Mouse (Mus musculus) liver, embryonic 15.5 days (tissue): ENCODE results near the gene Fbn1. TPM values are rescaled to one million over a fixed set of nuclear protein-coding genes. Genes with fewer than 3 reads are reported as not detected.

Source experiments
- ATAC-seq: fragments of 200-750 bp; cut with Nextera tagmentation; 2 replicates; pipeline ENCODE4 v1.8.0; 2017; ENCODE audit warnings: moderate number of reproducible peaks, mild to moderate bottlenecking, moderate library complexity; ENCODE audit not compliant: insufficient read depth
- H3K27ac ChIP-seq: fragments of 300-500 bp; sonication (generic); replicated peaks from 2 replicates; pipeline ENCODE4 v1.5.1; 2015; ENCODE audit warnings: mild to moderate bottlenecking, inconsistent platforms
- H3K27me3 ChIP-seq: fragments of 300-500 bp; sonication (generic); 2 replicates; pipeline ENCODE4 v1.6.1; 2015; ENCODE audit warnings: mild to moderate bottlenecking, inconsistent platforms
- H3K36me3 ChIP-seq: fragments of 300-500 bp; sonication (generic); replicated peaks from 2 replicates; pipeline ENCODE4 v1.6.1; 2015; ENCODE audit warnings: moderate library complexity, mild to moderate bottlenecking, inconsistent platforms
- H3K4me1 ChIP-seq: fragments of 300-500 bp; sonication (generic); replicated peaks from 2 replicates; pipeline ENCODE4 v1.6.1; 2015; ENCODE audit warnings: inconsistent platforms
- H3K4me2 ChIP-seq: fragments of 300-500 bp; sonication (generic); 2 replicates; pipeline ENCODE4 v1.6.1; 2015; ENCODE audit warnings: moderate library complexity, mild to moderate bottlenecking, inconsistent platforms
- H3K4me3 ChIP-seq: fragments of 300-500 bp; sonication (generic); replicated peaks from 2 replicates; pipeline ENCODE4 v1.5.1; 2015; ENCODE audit warnings: mild to moderate bottlenecking, inconsistent platforms
- H3K9ac ChIP-seq: fragments of 300-500 bp; sonication (generic); 2 replicates; pipeline ENCODE4 v1.6.1; 2015; ENCODE audit warnings: moderate library complexity, mild to moderate bottlenecking, inconsistent platforms
- H3K9me3 ChIP-seq: fragments of 300-500 bp; sonication (generic); replicated peaks from 2 replicates; pipeline ENCODE4 v1.6.1; 2016; ENCODE audit warnings: inconsistent platforms
- WGBS: fragments of 180-500 bp; shearing (Covaris S2); methylation state at CpG from one replicate; pipeline ENCODE4 v1.1.7; 2015; ENCODE audit warnings: mixed read lengths; ENCODE audit not compliant: insufficient replicate concordance; 5-methylcytosine and 5-hydroxymethylcytosine counted together
- polyA plus RNA-seq: library from polyadenylated mRNA; unstranded; fragments of >200 nt; fragmentation: Nextera tagmentation; extraction: Ambion mirVana; gene quantifications from 2 replicates; pipeline ENCODE4 v1.2.1, GENCODE M21; 2015

Gene Fbn1
- polyA plus RNA-seq, 1 experiment from 2014 or later, result 1.1 TPM

- WGBS, result 62% methylated on average over 7 of the region's 7 CpGs
- no peak for ATAC-seq
- H3K27me3 ChIP-seq, result no peaks in the 10 kb centered on the region
Observed at GRCm38 (mm10) chr2:125325125-125325855, 182.5 kb downstream of the Fbn1 start.

DNA sequence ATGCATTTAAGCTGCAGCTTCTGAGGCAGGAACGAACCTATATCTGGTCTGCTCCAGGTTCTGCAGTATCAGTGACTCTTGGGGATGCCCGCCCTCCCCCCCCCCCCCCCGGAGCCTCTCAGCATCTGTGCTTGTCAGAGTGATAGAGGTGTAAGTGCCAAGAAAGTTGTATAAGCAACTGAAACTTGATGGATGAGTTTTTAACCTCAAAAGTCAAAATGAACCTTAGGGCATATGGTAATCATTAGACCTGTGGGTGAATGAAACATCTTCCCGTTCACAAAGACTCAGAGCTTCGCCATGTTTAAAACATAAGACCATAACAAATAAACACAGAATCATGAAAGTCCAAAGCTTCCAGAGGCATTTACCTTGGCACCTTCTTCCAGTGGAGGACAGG is 183.3 kb downstream of the Fbn1 start:
- no peak for ATAC-seq
- H3K4me2 ChIP-seq, result no peak overlapping the region
- no peak overlapping the region for H3K9ac ChIP-seq
- H3K36me3 ChIP-seq, result no peaks in the 10 kb centered on the region
- no peaks in the 10 kb centered on the region for H3K4me1 ChIP-seq
- H3K27ac ChIP-seq, result no peak overlapping the region
- no peaks in the 10 kb centered on the region for H3K9me3 ChIP-seq
- 67% methylated on average over 5 of the region's 5 CpGs for WGBS
- no peak overlapping the region for H3K4me3 ChIP-seq
- no peaks in the 10 kb centered on the region for H3K27me3 ChIP-seq

More at GRCm38 (mm10) chr2:125325125-125325855, 182.5 kb downstream of the Fbn1 start:
- Histone ChIP-seq H3K4me1 (no peaks in the 10 kb centered on the region), H3K27ac (no peak overlapping the region), H3K9me3 (no peaks in the 10 kb centered on the region), H3K36me3 (no peaks in the 10 kb centered on the region), H3K9ac (no peak overlapping the region), H3K4me3 (no peak overlapping the region), H3K4me2 (no peak overlapping the region)

DNA sequence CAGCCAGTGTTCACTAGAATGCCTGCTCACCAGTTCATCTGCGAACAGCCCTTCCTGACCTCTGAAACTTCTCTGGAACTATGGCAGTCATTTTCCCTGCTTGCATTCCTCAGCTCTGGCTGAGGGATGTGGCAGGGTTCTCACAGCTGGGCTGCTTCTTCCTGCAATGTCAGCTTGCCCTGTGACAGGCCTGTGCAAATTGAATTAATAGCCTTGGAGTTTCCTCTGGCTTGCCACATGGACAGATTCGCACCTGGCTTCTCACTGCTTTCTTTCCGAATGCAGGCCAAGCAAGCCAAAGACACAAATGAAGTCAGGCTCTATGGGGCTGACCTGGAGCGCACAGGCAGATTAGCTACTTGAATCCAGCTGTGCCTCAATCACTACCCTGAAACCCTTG is 184.4 kb downstream of the Fbn1 start:
- Histone ChIP-seq H3K9ac (no peak overlapping the region), H3K9me3 (no peaks in the 10 kb centered on the region), H3K4me1 (no peaks in the 10 kb centered on the region), H3K27me3 (no peaks in the 10 kb centered on the region), H3K4me2 (no peak overlapping the region), H3K4me3 (no peak overlapping the region), H3K36me3 (no peaks in the 10 kb centered on the region), H3K27ac (no peak overlapping the region)
- 58% methylated on average over 4 of the region's 4 CpGs for WGBS
- no peak for ATAC-seq

- Histone ChIP-seq H3K9ac (no peak overlapping the region), H3K4me3 (no peak overlapping the region), H3K4me2 (no peak overlapping the region), H3K27me3 (no peaks in the 10 kb centered on the region), H3K9me3 (no peaks in the 10 kb centered on the region), H3K27ac (no peak overlapping the region), H3K4me1 (no peaks in the 10 kb centered on the region), H3K36me3 (no peaks in the 10 kb centered on the region)
- ATAC-seq, result no peak
- 31% methylated on average over 2 of the region's 2 CpGs for WGBS
Observed at GRCm38 (mm10) chr2:125322581-125322980, 185.2 kb downstream of the Fbn1 start.

- no peak overlapping the region for H3K4me2 ChIP-seq
- no peaks in the 10 kb centered on the region for H3K9me3 ChIP-seq
- H3K36me3 ChIP-seq, result no peaks in the 10 kb centered on the region
- no peak for ATAC-seq
- no peaks in the 10 kb centered on the region for H3K4me1 ChIP-seq
- 51% methylated on average over 6 of the region's 6 CpGs for WGBS
- no peak overlapping the region for H3K9ac ChIP-seq
- no peaks in the 10 kb centered on the region for H3K27me3 ChIP-seq
- H3K27ac ChIP-seq, result no peak overlapping the region
- H3K4me3 ChIP-seq, result no peak overlapping the region
Observed at GRCm38 (mm10) chr2:125321071-125321470, 186.7 kb downstream of the Fbn1 start.

- Histone ChIP-seq H3K4me2 (no peak overlapping the region), H3K27me3 (no peaks in the 10 kb centered on the region), H3K36me3 (no peaks in the 10 kb centered on the region), H3K27ac (no peak overlapping the region), H3K4me3 (no peak overlapping the region), H3K9ac (no peak overlapping the region), H3K9me3 (no peaks in the 10 kb centered on the region), H3K4me1 (no peaks in the 10 kb centered on the region)
- 68% methylated on average over 8 of the region's 8 CpGs for WGBS
- ATAC-seq, result no peak
Observed at GRCm38 (mm10) chr2:125319651-125320050, 188.1 kb downstream of the Fbn1 start.

GRCm38 (mm10) chr2:125318371-125319061 is 189.3 kb downstream of the Fbn1 start:
- Histone ChIP-seq H3K9me3 (no peaks in the 10 kb centered on the region), H3K27me3 (no peaks in the 10 kb centered on the region), H3K36me3 (no peaks in the 10 kb centered on the region), H3K4me1 (no peaks in the 10 kb centered on the region), H3K9ac (no peak overlapping the region), H3K27ac (no peak overlapping the region), H3K4me2 (no peak overlapping the region), H3K4me3 (no peak overlapping the region)
- no peak for ATAC-seq
- 47% methylated on average over 5 of the region's 5 CpGs for whole genome bisulfite sequencing

DNA sequence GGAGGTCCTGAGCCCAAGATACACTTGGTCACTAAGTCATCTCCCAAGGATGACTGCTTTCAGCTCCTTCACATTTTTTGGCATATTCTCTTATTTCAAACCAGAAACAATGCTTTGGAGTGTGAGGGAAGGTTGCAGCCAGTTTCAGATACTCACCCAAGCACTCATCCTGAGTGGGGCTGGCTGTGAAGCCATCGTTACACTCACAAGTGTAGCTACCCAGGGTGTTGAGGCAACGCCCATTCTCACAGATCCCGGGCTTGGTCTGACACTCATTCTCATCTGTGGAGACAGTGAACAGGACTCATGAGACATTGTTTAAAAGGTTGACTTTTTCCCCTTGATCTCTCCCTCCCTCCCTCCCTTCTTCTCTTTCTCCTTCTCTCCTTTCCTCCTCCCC is 192.6 kb downstream of the Fbn1 start:
- no peak for ATAC-seq
- Histone ChIP-seq H3K36me3 (no peaks in the 10 kb centered on the region), H3K27ac (no peak overlapping the region), H3K9ac (no peak overlapping the region), H3K27me3 (no peaks in the 10 kb centered on the region), H3K9me3 (no peaks in the 10 kb centered on the region), H3K4me3 (no peak overlapping the region), H3K4me2 (no peak overlapping the region), H3K4me1 (no peaks in the 10 kb centered on the region)
- WGBS, result 74% methylated on average over 3 of the region's 3 CpGs

DNA sequence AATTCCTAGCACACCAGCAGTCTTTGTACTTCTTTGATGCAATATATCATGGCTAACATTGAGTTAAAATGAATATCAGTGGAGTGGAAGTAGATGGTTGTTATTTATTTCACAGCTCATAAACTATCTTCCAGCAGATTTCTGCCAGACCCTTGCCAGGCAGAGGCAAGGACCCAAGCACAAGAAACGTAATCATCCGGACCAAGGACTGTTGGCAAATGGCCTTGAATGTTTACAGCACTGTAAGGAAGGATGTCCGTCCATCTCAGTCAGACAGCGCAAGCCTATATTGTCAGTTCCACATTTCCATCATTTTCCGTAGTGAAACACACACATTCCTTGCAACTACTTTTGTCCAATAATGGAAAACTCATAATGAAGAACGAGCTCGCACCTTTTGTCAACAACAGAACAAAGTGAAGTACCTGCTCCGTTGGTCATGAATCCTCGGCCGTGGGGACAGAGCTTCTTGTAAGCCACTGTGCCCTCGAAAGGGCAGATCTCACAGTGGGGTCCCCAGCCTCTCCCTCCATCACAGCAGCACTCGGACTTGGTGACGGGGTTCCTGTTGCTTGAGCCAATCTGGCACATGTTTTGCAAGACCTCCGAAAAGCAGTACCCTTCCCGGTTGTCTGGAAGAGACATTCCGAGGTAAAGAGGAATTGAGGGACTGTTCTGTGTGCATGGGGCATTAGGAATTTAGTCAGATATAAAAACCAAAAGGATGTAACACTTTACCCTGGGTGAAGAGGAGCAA is 193.4 kb downstream of the Fbn1 start:
- Histone ChIP-seq H3K4me1 (no peaks in the 10 kb centered on the region), H3K4me3 (no peak overlapping the region), H3K9ac (no peak overlapping the region), H3K27ac (no peak overlapping the region), H3K4me2 (no peak overlapping the region), H3K36me3 (no peaks in the 10 kb centered on the region), H3K9me3 (no peaks in the 10 kb centered on the region), H3K27me3 (no peaks in the 10 kb centered on the region)
- ATAC-seq, result no peak
- 70% methylated on average over 16 of the region's 16 CpGs for WGBS

DNA sequence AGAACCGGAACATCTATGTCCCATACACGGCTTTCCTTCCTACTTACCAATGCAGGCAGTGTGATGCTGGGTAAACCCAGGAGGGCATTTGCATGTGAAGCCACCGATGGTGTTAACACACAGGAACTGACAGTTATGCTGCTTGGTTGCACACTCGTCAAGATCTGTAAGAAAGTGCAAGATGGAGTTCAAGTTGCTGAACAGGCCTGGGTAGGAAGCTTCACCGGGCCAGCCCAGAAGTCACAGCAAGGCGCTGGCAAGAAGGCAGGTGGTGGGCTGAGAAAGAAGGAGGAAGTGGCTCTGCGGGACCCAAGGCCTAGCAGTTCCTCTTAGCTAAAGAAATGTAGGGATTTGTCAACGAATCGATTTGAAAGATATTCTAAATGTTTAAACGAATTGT is 198.1 kb downstream of the Fbn1 start:
- H3K36me3 ChIP-seq, result no peaks in the 10 kb centered on the region
- no peak overlapping the region for H3K4me2 ChIP-seq
- no peak overlapping the region for H3K4me3 ChIP-seq
- ATAC-seq, result no peak
- 41% methylated on average over 10 of the region's 10 CpGs for WGBS
- no peak overlapping the region for H3K9ac ChIP-seq
- no peaks in the 10 kb centered on the region for H3K9me3 ChIP-seq
- no peaks in the 10 kb centered on the region for H3K27me3 ChIP-seq
- no peak overlapping the region for H3K27ac ChIP-seq
- no peaks in the 10 kb centered on the region for H3K4me1 ChIP-seq

GRCm38 (mm10) chr2:125305671-125306070 is 202.1 kb downstream of the Fbn1 start:
- 52% methylated on average over 3 of the region's 3 CpGs for WGBS
- no peak for ATAC-seq
- Histone ChIP-seq H3K27me3 (no peaks in the 10 kb centered on the region), H3K9ac (no peak overlapping the region), H3K36me3 (no peaks in the 10 kb centered on the region), H3K4me2 (no peak overlapping the region), H3K9me3 (no peaks in the 10 kb centered on the region), H3K4me1 (no peaks in the 10 kb centered on the region), H3K4me3 (no peak overlapping the region), H3K27ac (no peak overlapping the region)
